Mouse (Mus musculus): ENCODE data around the gene Hells. TPM values are rescaled to one million over a fixed set of nuclear protein-coding genes. Genes with fewer than 3 reads are reported as not detected.

Hells gene
- polyA plus RNA-seq (2017; shearing (Covaris generic)), result 11.6 TPM

GRCm38 (mm10) chr19:38930788-38931565 is at the start of gene Hells:
Hells (plus strand) TSS chr19:38930915.

DNA sequence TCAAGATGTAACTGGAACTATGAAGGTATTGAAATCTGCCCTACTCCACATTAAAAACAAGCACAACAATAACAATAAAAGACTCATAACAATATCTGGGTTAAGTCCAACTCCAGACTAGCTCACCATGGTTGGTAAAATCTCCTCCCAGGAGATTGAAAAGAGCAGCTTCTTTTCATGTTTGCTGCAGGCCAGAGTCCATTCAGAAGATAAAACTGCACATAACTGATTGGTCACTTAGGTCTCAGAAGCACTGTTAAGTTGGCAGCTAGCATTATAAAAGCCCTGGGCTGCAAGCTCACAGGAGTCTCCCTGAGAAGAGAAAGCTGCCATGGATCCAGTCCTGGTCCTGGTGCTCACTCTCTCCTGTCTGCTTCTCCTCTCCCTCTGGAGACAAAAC is 76.0 kb downstream of the Hells start, which contains the start of gene Cyp2c55:
TSS of gene Cyp2c55 (plus strand) at position 305 of the 400 bp plus-strand sequence.

Other genes starting within 250 kb of the Hells start
- 13.8 TPM for gene Noc3l, start 111.7 kb upstream of the Hells start, polyA plus RNA-seq (2017; shearing (Covaris generic))
- gene Tbc1d12, start 94.3 kb upstream of the Hells start, polyA plus RNA-seq (2017; shearing (Covaris generic)), result 0.42 TPM
- gene Cyp2c55, start 76.1 kb downstream of the Hells start, polyA plus RNA-seq (2017; shearing (Covaris generic)), result not detected
- not detected for gene Cyp2c65, start 130.1 kb downstream of the Hells start, polyA plus RNA-seq (2017; shearing (Covaris generic))
- not detected for gene Cyp2c66, start 183.0 kb downstream of the Hells start, polyA plus RNA-seq (2017; shearing (Covaris generic))

Data from CD4-positive, CD25-positive, alpha-beta regulatory T cell, adult 9 weeks (primary cell).